Mouse (Mus musculus) lung, adult 2 months (tissue): ENCODE results near the gene Fopnl. TPM values are rescaled to one million over a fixed set of nuclear protein-coding genes. Genes with fewer than 3 reads are reported as not detected.

Experiments used
- DNase-seq: peaks from one replicate; pipeline ENCODE4 v3.0.0; 2022
- H3K4me1 ChIP-seq: fragments of 200-500 bp; 2 replicates; pipeline ENCODE4 v1.6.1; 2011; ENCODE audit warnings: low read length; ENCODE audit not compliant: control insufficient read depth, insufficient read depth
- H3K4me3 ChIP-seq: fragments of 200-500 bp; replicated peaks from 2 replicates; pipeline ENCODE3; 2011; ENCODE audit warnings: low read depth, mild to moderate bottlenecking, control low read depth, low read length; ENCODE audit errors: extremely low read depth
- CTCF ChIP-seq: fragments of 200-500 bp; IDR thresholded peaks from 2 replicates; pipeline ENCODE4 v1.5.1; 2011; ENCODE audit warnings: mild to moderate bottlenecking, low read length, control low read depth; ENCODE audit not compliant: insufficient read depth
- POLR2A ChIP-seq: fragments of 200-500 bp; IDR thresholded peaks from 2 replicates; pipeline ENCODE4 v1.6.1; 2011; ENCODE audit warnings: low read depth, mild to moderate bottlenecking, control low read depth, low read length, borderline replicate concordance; ENCODE audit errors: extremely low read depth
- WGBS: fragments of 180-500 bp; shearing (Covaris S2); methylation state at CpG from one replicate; pipeline ENCODE4 v1.1.7; 2018; 5-methylcytosine and 5-hydroxymethylcytosine counted together
- polyA plus RNA-seq: library from polyadenylated mRNA; depleted of rRNA; stranded (reverse); fragments of >200 nt; gene quantifications from 2 replicates; pipeline ENCODE4 v1.2.3, GENCODE M21; 2012

The Fopnl gene
- polyA plus RNA-seq, 1 experiment, result 33.3 TPM

- Histone ChIP-seq H3K4me1 (no peaks in the 10 kb centered on the region), H3K4me3 (no peak overlapping the region)
- TF ChIP-seq POLR2A (no peak), CTCF (no peak)
- DNase-seq, result no peak
- 84% methylated on average over 6 of the region's 6 CpGs for WGBS
Observed at GRCm38 (mm10) chr16:14308245-14309073, 8.7 kb downstream of the Fopnl start.

GRCm38 (mm10) chr16:14307373-14307772 is 9.8 kb downstream of the Fopnl start:
- DNase-seq, result no peak
- no peak for TF ChIP-seq POLR2A
- no peak for TF ChIP-seq CTCF
- no peaks in the 10 kb centered on the region for H3K4me1 ChIP-seq
- no peak overlapping the region for H3K4me3 ChIP-seq
- WGBS, result 93% methylated on average over 1 of the region's 1 CpGs

GRCm38 (mm10) chr16:14306451-14306850 is 10.8 kb downstream of the Fopnl start:
- Histone ChIP-seq H3K4me3 (no peak overlapping the region), H3K4me1 (no peaks in the 10 kb centered on the region)
- WGBS, result 90% methylated on average over 1 of the region's 1 CpGs
- no peak for TF ChIP-seq POLR2A
- TF ChIP-seq CTCF, result no peak
- DNase-seq, result no peak

- WGBS, result 83% methylated on average over 3 of the region's 3 CpGs
- Histone ChIP-seq H3K4me3 (no peak overlapping the region), H3K4me1 (no peaks in the 10 kb centered on the region)
- no peak for TF ChIP-seq POLR2A
- TF ChIP-seq CTCF, result no peak
- no peak for DNase-seq
Observed at GRCm38 (mm10) chr16:14304791-14305190, 12.4 kb downstream of the Fopnl start.

GRCm38 (mm10) chr16:14303676-14304075 is 13.5 kb downstream of the Fopnl start:
- DNase-seq, result no peak
- no peak for TF ChIP-seq POLR2A
- TF ChIP-seq CTCF, result no peak
- 64% methylated on average over 7 of the region's 7 CpGs for WGBS
- Histone ChIP-seq H3K4me1 (no peaks in the 10 kb centered on the region), H3K4me3 (no peak overlapping the region)

- H3K4me3 ChIP-seq, result no peak overlapping the region
- H3K4me1 ChIP-seq, result no peaks in the 10 kb centered on the region
- DNase-seq, result no peak
- 78% methylated on average over 2 of the region's 2 CpGs for WGBS
- TF ChIP-seq CTCF (no peak), POLR2A (no peak)
Observed at GRCm38 (mm10) chr16:14303148-14303547, 14.1 kb downstream of the Fopnl start.

- TF ChIP-seq POLR2A (no peak), CTCF (no peak)
- H3K4me3 ChIP-seq, result no peak overlapping the region
- H3K4me1 ChIP-seq, result no peaks in the 10 kb centered on the region
- no peak for DNase-seq
- WGBS, result 73% methylated on average over 4 of the region's 4 CpGs
Observed at GRCm38 (mm10) chr16:14298461-14298860, 18.7 kb downstream of the Fopnl start.

GRCm38 (mm10) chr16:14297746-14298145 is 19.5 kb downstream of the Fopnl start:
- no peaks in the 10 kb centered on the region for H3K4me1 ChIP-seq
- no peak for DNase-seq
- 91% methylated on average over 4 of the region's 4 CpGs for whole genome bisulfite sequencing
- TF ChIP-seq POLR2A (no peak), CTCF (no peak)
- H3K4me3 ChIP-seq, result no peak overlapping the region

GRCm38 (mm10) chr16:14297137-14297536 is 20.1 kb downstream of the Fopnl start:
- WGBS, result 57% methylated on average over 3 of the region's 3 CpGs
- DNase-seq, result no peak

GRCm38 (mm10) chr16:14296544-14297124 is 20.6 kb downstream of the Fopnl start:
- H3K4me3 ChIP-seq, result no peak overlapping the region
- 50% methylated on average over 2 of the region's 2 CpGs for WGBS
- H3K4me1 ChIP-seq, result no peaks in the 10 kb centered on the region
- TF ChIP-seq POLR2A (no peak), CTCF (no peak)
- DNase-seq, result no peak

More at GRCm38 (mm10) chr16:14297137-14297536, 20.1 kb downstream of the Fopnl start:
- Histone ChIP-seq H3K4me3 (no peak overlapping the region), H3K4me1 (no peaks in the 10 kb centered on the region)
- TF ChIP-seq CTCF (no peak), POLR2A (no peak)
